Mouse (Mus musculus) G1E (cell line): ENCODE measurements around the gene Rcan3.

Experiments
- CTCF ChIP-seq: IDR thresholded peaks from 2 replicates; pipeline ENCODE4 v1.5.1; 2012; ENCODE audit warnings: low read depth, low read length, inconsistent platforms, mixed read lengths
- GATA1 ChIP-seq: IDR thresholded peaks from 2 replicates; pipeline ENCODE4 v1.6.1; 2012; ENCODE audit warnings: borderline replicate concordance, low read length, inconsistent platforms, mixed read lengths
- POLR2AphosphoS5 ChIP-seq: IDR thresholded peaks from 2 replicates; pipeline ENCODE4 v1.6.1; 2012; ENCODE audit warnings: low read depth, low read length, inconsistent platforms; ENCODE audit not compliant: insufficient replicate concordance
- TAL1 ChIP-seq: conservative IDR thresholded peaks from 2 replicates; pipeline ENCODE4 v1.6.1; 2012; ENCODE audit warnings: low read depth, low read length, inconsistent platforms, mixed read lengths

- TF ChIP-seq GATA1: no peak
- TF ChIP-seq POLR2AphosphoS5: no peak
- TF ChIP-seq CTCF: 0 out of 2 replicates have a peak, but pooled peaks have one; percentile 36
- TF ChIP-seq TAL1: no peak
Measured at GRCm38 (mm10) chr4:135373299-135373698, 60.4 kb downstream of the Rcan3 start.
